Mouse (Mus musculus) gastrocnemius, postnatal 36 days (tissue): ENCODE results near the gene Wrap53. TPM values are rescaled to one million over a fixed set of nuclear protein-coding genes. Genes with fewer than 3 reads are reported as not detected.

Experiments used
- DNase-seq, 2 experiments: peaks; one replicate each; pipeline ENCODE4 v3.0.0; 2022
- intact Hi-C: fragments of 180-260 bp; cut with DNase I; formaldehyde crosslinking; loops from one replicate; pipeline ENCODE4 v1.15.1; 2025
- total RNA-seq, 2 experiments: library from RNA; stranded (reverse); gene quantifications; 2 replicates each; pipeline ENCODE4 v1.2.3; 2021

The Wrap53 gene
- total RNA-seq, 2 experiments from 2014 or later: 2.6 to 2.8 TPM

- intact Hi-C loops: no loop called here
- no peak for DNase-seq
These were observed 3.7 kb downstream of the Wrap53 start for GRCm38 (mm10) chr11:69576307-69576706.

- no peak for DNase-seq
- intact Hi-C loops: loop anchor here (1.0 kb wide), 1 partner anchor 28 kb away; no protein-coding TSS in a partner anchor
These were observed 4.8 kb downstream of the Wrap53 start for GRCm38 (mm10) chr11:69575220-69575619.

GRCm38 (mm10) chr11:69565131-69565530, 14.9 kb downstream of the Wrap53 start:
- intact Hi-C loops: no loop called here
- no peak for DNase-seq

GRCm38 (mm10) chr11:69564391-69564790, 15.7 kb downstream of the Wrap53 start:
- intact Hi-C loops: no loop called here
- DNase-seq: no peak

GRCm38 (mm10) chr11:69563373-69563772, 16.7 kb downstream of the Wrap53 start:
- no peak for DNase-seq
- intact Hi-C loops: no loop called here

GRCm38 (mm10) chr11:69560896-69561854, 18.9 kb downstream of the Wrap53 start:
- DNase-seq: no peak
- intact Hi-C loops: no loop called here

- no peak for DNase-seq
- intact Hi-C loops: no loop called here
These were observed 19.9 kb downstream of the Wrap53 start, which contains the start of gene Efnb3 for GRCm38 (mm10) chr11:69559851-69560765. Gene Efnb3, minus strand, starts transcription at chr11:69560205.

GRCm38 (mm10) chr11:69559183-69559582, 20.9 kb downstream of the Wrap53 start:
- intact Hi-C loops: no loop called here
- no peak for DNase-seq

GRCm38 (mm10) chr11:69558756-69559155, 21.3 kb downstream of the Wrap53 start:
- DNase-seq: no peak
- intact Hi-C loops: no loop called here

- intact Hi-C loops: no loop called here
- no peak for DNase-seq
These were observed 22.6 kb downstream of the Wrap53 start for GRCm38 (mm10) chr11:69557381-69557958.

- no peak for DNase-seq
- intact Hi-C loops: no loop called here
These were observed 25.4 kb downstream of the Wrap53 start for GRCm38 (mm10) chr11:69554539-69555140.

- DNase-seq: no peak
- intact Hi-C loops: no loop called here
These were observed 26.7 kb downstream of the Wrap53 start for GRCm38 (mm10) chr11:69553341-69553721.

GRCm38 (mm10) chr11:69552622-69553340, 27.3 kb downstream of the Wrap53 start:
- no peak for DNase-seq
- intact Hi-C loops: no loop called here

- intact Hi-C loops: no loop called here
- DNase-seq: no peak
These were observed 28.7 kb downstream of the Wrap53 start for GRCm38 (mm10) chr11:69551310-69551709.

GRCm38 (mm10) chr11:69549060-69549656, 30.9 kb downstream of the Wrap53 start, which contains the start of gene Dnah2:
Gene Dnah2, minus strand, starts transcription at chr11:69549110.
- intact Hi-C loops: no loop called here

GRCm38 (mm10) chr11:69547071-69547470, 33.0 kb downstream of the Wrap53 start:
- intact Hi-C loops: loop anchor here (1.0 to 2.0 kb wide), 2 partner anchors 28 to 66 kb away; no protein-coding TSS in a partner anchor
- no peak for DNase-seq

More at GRCm38 (mm10) chr11:69549060-69549656, 30.9 kb downstream of the Wrap53 start, which contains the start of gene Dnah2:
- no peak for DNase-seq

- peak; percentile 53 to 59 for DNase-seq
- intact Hi-C loops: loop anchor here (1.0 to 2.0 kb wide), 2 partner anchors 29 to 66 kb away; no protein-coding TSS in a partner anchor
These were observed 33.5 kb downstream of the Wrap53 start for GRCm38 (mm10) chr11:69546423-69547053.

GRCm38 (mm10) chr11:69545957-69546356, 34.1 kb downstream of the Wrap53 start:
- DNase-seq: no peak
- intact Hi-C loops: loop anchor here (2.0 kb wide), 1 partner anchor 67 kb away; no protein-coding TSS in a partner anchor
